Mouse (Mus musculus): ENCODE data around the gene Acsl1. TPM values are rescaled to one million over a fixed set of nuclear protein-coding genes. Genes with fewer than 3 reads are reported as not detected.

Acsl1 gene
- total and polyA plus RNA-seq, 3 experiments: 26.2 to 33.9 TPM; not detected in 1

DNA sequence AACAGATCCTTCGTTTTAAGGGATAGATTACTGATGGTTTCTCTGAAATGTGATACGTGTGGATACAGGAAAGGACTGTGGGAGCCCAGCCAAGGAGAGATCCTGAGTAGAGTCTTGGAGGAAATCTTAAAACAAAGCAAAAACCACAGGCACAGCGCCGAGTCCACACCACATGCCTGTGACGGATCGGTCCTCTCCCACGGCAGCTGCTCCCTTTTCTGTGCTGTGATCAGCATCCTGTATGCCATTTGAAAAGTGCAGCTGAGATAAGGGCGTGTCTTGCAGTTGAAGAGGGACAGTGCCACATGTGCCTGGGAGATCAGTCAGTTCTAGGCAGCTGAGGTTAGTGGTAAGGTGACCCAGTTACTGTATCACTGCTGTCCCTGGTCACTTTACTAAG is 41.7 kb downstream of the Acsl1 start:
- TF ChIP-seq MXI1 (IDR thresholded peaks at IDR 0.05; ENCODE audit: low read depth, low read length) (no peak), POLR2AphosphoS5 (IDR thresholded peaks at IDR 0.05; ENCODE audit: borderline replicate concordance, low read depth, low read length) (no peak), HCFC1 (IDR thresholded peaks at IDR 0.05; ENCODE audit: low read depth, low read length) (no peak), MYB (IDR thresholded peaks at IDR 0.05; ENCODE audit: low read depth, low read length) (no peak), GATA1 (IDR thresholded peaks at IDR 0.05; ENCODE audit: low read depth, low read length) (no peak), MAZ (IDR thresholded peaks at IDR 0.05; ENCODE audit: low read depth, low read length) (no peak), MYC (IDR thresholded peaks at IDR 0.05; ENCODE audit: low read depth, low read length) (no peak), KAT2A (conservative IDR thresholded peaks at IDR 0.05; ENCODE audit: low read depth, low read length) (no peak), USF1 (IDR thresholded peaks at IDR 0.05; ENCODE audit: low read depth, low read length) (no peak), EP300 (IDR thresholded peaks at IDR 0.05; ENCODE audit: low read depth in 1 of 2, low read length in 2 of 2) (no peak)
- Histone ChIP-seq H3K4me1 (ENCODE audit: control insufficient read depth in 1 of 2, insufficient read depth in 2 of 2, low read length in 2 of 2) (no peaks in the 10 kb centered on the region), H3K36me3 (ENCODE audit: control insufficient read depth in 1 of 2, insufficient read depth in 2 of 2, low read length in 2 of 2) (peaks cover 0 to 2% of the 10 kb centered on the region in 2 experiments; a peak in 2 of 4 replicates)

DNA sequence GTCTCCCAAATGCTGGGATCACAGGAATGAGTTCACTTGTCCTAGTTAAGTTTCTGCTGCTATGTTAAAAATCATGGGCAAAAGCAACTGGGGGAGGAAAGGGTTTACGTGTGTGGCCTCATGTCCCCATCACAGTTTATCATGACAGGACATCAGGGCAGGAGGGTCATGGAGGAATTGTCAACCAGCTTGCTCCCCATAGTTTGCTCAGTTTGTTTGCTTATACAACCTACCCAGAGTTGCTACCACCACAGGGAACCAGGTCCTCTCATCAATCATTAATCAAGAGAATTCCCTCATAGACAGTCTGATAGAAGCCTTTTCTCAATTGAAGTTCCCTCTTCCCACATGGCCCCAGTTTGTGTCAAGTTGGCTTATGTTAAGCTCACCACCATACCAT is 43.2 kb downstream of the Acsl1 start:
- H3K4me1 ChIP-seq (ENCODE audit: control insufficient read depth in 1 of 2, insufficient read depth in 2 of 2, low read length in 2 of 2): no peaks in the 10 kb centered on the region
- H3K9me3 ChIP-seq (replicated peaks; ENCODE audit: insufficient read depth, low read length): no peaks in the 10 kb centered on the region
- DNase-seq (ENCODE audit: low read depth, low spot score): no peak
- no peak overlapping the region for H3K9ac ChIP-seq (ENCODE audit: control insufficient read depth, low read depth, low read length, poor library complexity, severe bottlenecking)
- TF ChIP-seq NRF1 (IDR thresholded peaks at IDR 0.05; ENCODE audit: insufficient read depth, low read depth, low read length, poor library complexity, severe bottlenecking) (no peak), CHD2 (IDR thresholded peaks at IDR 0.05; ENCODE audit: low read length) (no peak), GATA1 (IDR thresholded peaks at IDR 0.05; ENCODE audit: low read depth, low read length) (no peak), TCF12 (IDR thresholded peaks at IDR 0.05; ENCODE audit: low read depth, low read length) (no peak), MYC (IDR thresholded peaks at IDR 0.05; ENCODE audit: low read depth, low read length) (no peak), KAT2A (conservative IDR thresholded peaks at IDR 0.05; ENCODE audit: low read depth, low read length) (no peak), CTCF (IDR thresholded peaks at IDR 0.05 in 2 of 3, conservative IDR thresholded peaks at IDR 0.05 in 1 of 3; ENCODE audit: control insufficient read depth in 1 of 3, insufficient read depth in 1 of 3, low read depth in 2 of 3, low read length in 3 of 3, poor library complexity in 1 of 3, severe bottlenecking in 1 of 3) (no peak), SMC3 (IDR thresholded peaks at IDR 0.05; ENCODE audit: low read depth, low read length) (no peak), MEF2A (IDR thresholded peaks at IDR 0.05; ENCODE audit: extremely low read depth, insufficient replicate concordance, low read depth, low read length, poor library complexity, severe bottlenecking) (no peak), RAD21 (IDR thresholded peaks at IDR 0.05; ENCODE audit: low read depth, low read length) (no peak), RCOR1 (IDR thresholded peaks at IDR 0.05; ENCODE audit: low read depth, low read length) (no peak), POLR2AphosphoS2 (IDR thresholded peaks at IDR 0.05; ENCODE audit: low read length) (no peak), TBP (IDR thresholded peaks at IDR 0.05; ENCODE audit: low read depth, low read length) (no peak), TAL1 (IDR thresholded peaks at IDR 0.05; ENCODE audit: low read length) (no peak)
- no peak overlapping the region for H3K27ac ChIP-seq (ENCODE audit: control insufficient read depth, low read depth, low read length)
- no peaks in the 10 kb centered on the region for H3K27me3 ChIP-seq (ENCODE audit: control insufficient read depth in 1 of 2, insufficient read depth in 2 of 2, low read length in 2 of 2)
- H3K36me3 ChIP-seq (ENCODE audit: control insufficient read depth in 1 of 2, insufficient read depth in 2 of 2, low read length in 2 of 2): peaks cover 0 to 9% of the 10 kb centered on the region in 2 experiments; a peak in 2 of 4 replicates
- H3K4me3 ChIP-seq (ENCODE audit: control insufficient read depth in 1 of 2, insufficient read depth in 1 of 2, low read depth in 2 of 2, low read length in 2 of 2): no peak overlapping the region
- H3K79me2 ChIP-seq (ENCODE audit: control insufficient read depth, insufficient read depth, low read length, poor library complexity): no peaks in the 10 kb centered on the region

More for the DNA sequence above, 41.7 kb downstream of the Acsl1 start:
- H3K79me2 ChIP-seq (ENCODE audit: control insufficient read depth, insufficient read depth, low read length, poor library complexity): no peaks in the 10 kb centered on the region
- DNase-seq (ENCODE audit: low read depth, low spot score): no peak
- H3K4me3 ChIP-seq (ENCODE audit: control insufficient read depth in 1 of 2, insufficient read depth in 1 of 2, low read depth in 2 of 2, low read length in 2 of 2): no peak overlapping the region
- H3K27ac ChIP-seq (ENCODE audit: control insufficient read depth, low read depth, low read length): no peak overlapping the region
- no peaks in the 10 kb centered on the region for H3K9me3 ChIP-seq (replicated peaks; ENCODE audit: insufficient read depth, low read length)
- H3K27me3 ChIP-seq (ENCODE audit: control insufficient read depth in 1 of 2, insufficient read depth in 2 of 2, low read length in 2 of 2): no peaks in the 10 kb centered on the region
- no peak overlapping the region for H3K9ac ChIP-seq (ENCODE audit: control insufficient read depth, low read depth, low read length, poor library complexity, severe bottlenecking)
